Mouse (Mus musculus) midbrain, postnatal 0 days (tissue): ENCODE results near the gene Hoxb6. TPM values are rescaled to one million over a fixed set of nuclear protein-coding genes. Genes with fewer than 3 reads are reported as not detected.
A peak's percentile ranks its signal among the peaks of the same experiment; 100 is the strongest.

Experiments used
- ATAC-seq: fragments of 200-750 bp; cut with Nextera tagmentation; 2 replicates; pipeline ENCODE4 v1.8.0; 2017; ENCODE audit warnings: moderate number of reproducible peaks, mild to moderate bottlenecking, moderate TSS enrichment, moderate library complexity; ENCODE audit not compliant: low FRiP score
- DNase-seq: peaks from one replicate; pipeline ENCODE4 v3.0.0-alpha.2; 2015; ENCODE audit warnings: low spot score
- H3K27ac ChIP-seq: fragments of 300-500 bp; sonication (generic); 2 replicates; pipeline ENCODE4 v1.5.1; 2014; ENCODE audit warnings: low read depth, mild to moderate bottlenecking, low read length, mixed read lengths
- H3K27me3 ChIP-seq: fragments of 300-500 bp; sonication (generic); 2 replicates; pipeline ENCODE4 v1.6.1; 2014; ENCODE audit warnings: low read length, control low read depth, mixed read lengths; ENCODE audit not compliant: insufficient read depth
- H3K36me3 ChIP-seq: fragments of 300-500 bp; sonication (generic); 2 replicates; pipeline ENCODE4 v1.6.1; 2014; ENCODE audit warnings: low read length, control low read depth, mixed read lengths; ENCODE audit not compliant: insufficient read depth
- H3K4me1 ChIP-seq: fragments of 300-500 bp; sonication (generic); 2 replicates; pipeline ENCODE4 v1.6.1; 2014; ENCODE audit warnings: mild to moderate bottlenecking, control low read depth, antibody characterized with exemption, low read length, mixed read lengths; ENCODE audit not compliant: insufficient read depth
- H3K4me2 ChIP-seq: fragments of 300-500 bp; sonication (generic); 2 replicates; pipeline ENCODE4 v1.6.1; 2014; ENCODE audit warnings: low read depth, mild to moderate bottlenecking, low read length, mixed read lengths; ENCODE audit not compliant: poor library complexity, severe bottlenecking
- H3K4me3 ChIP-seq: fragments of 300-500 bp; sonication (generic); 2 replicates; pipeline ENCODE4 v1.5.1; 2014; ENCODE audit warnings: low read depth, mild to moderate bottlenecking, low read length, moderate library complexity
- H3K9ac ChIP-seq: fragments of 300-500 bp; sonication (generic); replicated peaks from 2 replicates; pipeline ENCODE4 v1.6.1; 2014; ENCODE audit warnings: mild to moderate bottlenecking, low read length, moderate library complexity, mixed read lengths; ENCODE audit not compliant: poor library complexity, severe bottlenecking
- H3K9me3 ChIP-seq: fragments of 300-500 bp; sonication (generic); 2 replicates; pipeline ENCODE4 v1.6.1; 2016; ENCODE audit warnings: low read length, control low read depth
- CTCF ChIP-seq: IDR thresholded peaks from 2 replicates; pipeline ENCODE4 v1.5.1; 2016; ENCODE audit warnings: antibody characterized with exemption, mild to moderate bottlenecking
- WGBS: fragments of 180-500 bp; shearing (Covaris S2); extraction: QIAGEN DNeasy Blood & Tissue Kit; methylation state at CpG from one replicate; pipeline ENCODE4 v1.1.7; 2014; 5-methylcytosine and 5-hydroxymethylcytosine counted together
- polyA plus RNA-seq: library from polyadenylated mRNA; unstranded; fragments of >200 nt; fragmentation: Nextera tagmentation; extraction: Ambion mirVana; gene quantifications from 2 replicates; pipeline ENCODE4 v1.2.1, GENCODE M21; 2015
- total RNA-seq: library from RNA; depleted of rRNA; stranded (reverse); fragments of >200 nt; gene quantifications from 2 replicates; pipeline ENCODE4 v1.2.3, GENCODE M21; 2014

Hoxb6 gene
- total and polyA plus RNA-seq, 2 experiments from 2014 or later, result 0.22 TPM; not detected in 1

GRCm38 (mm10) chr11:96272024-96272921 lies 20.0 kb upstream of the Hoxb6 start:
- Histone ChIP-seq H3K36me3 (no peaks in the 10 kb centered on the region), H3K27ac (no peak overlapping the region), H3K9ac (no peak overlapping the region), H3K4me2 (peak overlapping the region; percentile 4; the same call in 1 of the 2 replicates), H3K4me3 (no peak overlapping the region), H3K27me3 (peaks cover 97% of the 10 kb centered on the region), H3K9me3 (no peaks in the 10 kb centered on the region), H3K4me1 (no peaks in the 10 kb centered on the region)
- ATAC-seq (no peak), DNase-seq (peak; percentile 41)
- TF ChIP-seq CTCF, result no peak
- WGBS, result under 1% methylated on average over 54 of the region's 58 CpGs

GRCm38 (mm10) chr11:96274428-96274827 lies 17.8 kb upstream of the Hoxb6 start:
- no peak overlapping the region for H3K4me3 ChIP-seq
- no peaks in the 10 kb centered on the region for H3K4me1 ChIP-seq
- peaks cover 95% of the 10 kb centered on the region for H3K27me3 ChIP-seq
- WGBS, result 5% methylated on average over 10 of the region's 10 CpGs
- DNase-seq, result no peak
- no peak for TF ChIP-seq CTCF
- H3K27ac ChIP-seq, result no peak overlapping the region
- no peak overlapping the region for H3K9ac ChIP-seq
- no peaks in the 10 kb centered on the region for H3K9me3 ChIP-seq
- ATAC-seq, result no peak
- H3K4me2 ChIP-seq, result no peak overlapping the region
- H3K36me3 ChIP-seq, result no peaks in the 10 kb centered on the region

- Histone ChIP-seq H3K27me3 (peaks cover 93% of the 10 kb centered on the region), H3K4me2 (no peak overlapping the region), H3K9me3 (no peaks in the 10 kb centered on the region), H3K4me1 (no peaks in the 10 kb centered on the region), H3K36me3 (no peaks in the 10 kb centered on the region), H3K4me3 (no peak overlapping the region), H3K9ac (no peak overlapping the region), H3K27ac (no peak overlapping the region)
- 2% methylated on average over 4 of the region's 4 CpGs for WGBS
- TF ChIP-seq CTCF, result no peak
- DNase-seq, result no peak
- ATAC-seq, result no peak
Observed at GRCm38 (mm10) chr11:96275896-96276295, 16.4 kb upstream of the Hoxb6 start.

GRCm38 (mm10) chr11:96277151-96278044 lies 14.9 kb upstream of the Hoxb6 start:
- H3K4me2 ChIP-seq, result no peak overlapping the region
- H3K27me3 ChIP-seq, result peaks cover 92% of the 10 kb centered on the region
- WGBS, result 2% methylated on average over 35 of the region's 35 CpGs
- no peak overlapping the region for H3K27ac ChIP-seq
- DNase-seq (no peak), ATAC-seq (no peak)
- H3K4me3 ChIP-seq, result no peak overlapping the region
- no peaks in the 10 kb centered on the region for H3K4me1 ChIP-seq
- H3K9me3 ChIP-seq, result no peaks in the 10 kb centered on the region
- no peak for TF ChIP-seq CTCF
- H3K36me3 ChIP-seq, result no peaks in the 10 kb centered on the region
- no peak overlapping the region for H3K9ac ChIP-seq

- H3K9me3 ChIP-seq, result no peaks in the 10 kb centered on the region
- H3K4me3 ChIP-seq, result no peak overlapping the region
- no peak for TF ChIP-seq CTCF
- no peaks in the 10 kb centered on the region for H3K36me3 ChIP-seq
- WGBS, result 24% methylated on average over 14 of the region's 14 CpGs
- H3K4me1 ChIP-seq, result no peaks in the 10 kb centered on the region
- no peak overlapping the region for H3K9ac ChIP-seq
- H3K27me3 ChIP-seq, result peaks cover 90% of the 10 kb centered on the region
- no peak for DNase-seq
- no peak for ATAC-seq
- H3K4me2 ChIP-seq, result no peak overlapping the region
- H3K27ac ChIP-seq, result no peak overlapping the region
Observed at GRCm38 (mm10) chr11:96278324-96278723, 14.0 kb upstream of the Hoxb6 start.
